ENCODE assay signal across 22 mouse cellular contexts in the genomic region with DNA sequence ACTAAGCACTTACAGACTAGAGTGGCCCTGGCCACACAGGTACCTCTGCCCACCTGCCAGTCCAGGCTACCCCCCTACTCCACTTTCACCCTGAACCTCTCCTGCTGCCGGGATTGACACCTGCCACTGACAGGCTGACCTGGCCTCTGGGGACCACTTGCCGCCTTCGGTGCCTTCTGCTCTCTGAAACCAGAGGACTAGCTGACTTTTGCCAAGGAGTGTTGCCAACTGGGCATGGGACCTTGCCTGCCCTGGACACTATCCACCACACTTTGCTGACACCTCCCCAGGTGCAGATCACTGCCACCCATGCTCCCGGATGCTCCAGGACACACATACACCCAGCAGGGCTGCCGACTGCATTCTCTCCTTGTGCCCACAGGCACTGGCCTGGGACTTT. TPM values are rescaled to one million over a fixed set of nuclear protein-coding genes. Genes with fewer than 3 reads are reported as not detected.
"Had no signal": no experiment of that assay in that cellular context is flagged by ENCODE, and none has a peak within 500 bp of the region (broad histone marks: within the 10 kb centered on the region; RNA-seq: fewer than 3 reads in every experiment).

No protein-coding gene starts in this region.

- DNase-seq: heart, adult 18-20 months; heart, postnatal 10 days; heart, postnatal 4 days; kidney, adult 18-20 months; kidney, adult 8-10 months; kidney, postnatal 10 days; kidney, postnatal 25 days; kidney, postnatal 4 days; liver; liver, embryonic 13.5 days; liver, postnatal 0 days; lung, adult 2 months had no signal

RNA-seq across cellular contexts. Expression of a gene that starts 10.9 kb away (rescaled TPM):
- total RNA-seq: gastrocnemius, postnatal 4 days; granulocyte monocyte progenitor cell, adult 5-6 weeks; heart, adult 18-20 months; heart, adult 8-10 months; heart, postnatal 10 days; heart, postnatal 25 days; heart, postnatal 4 days; layer of hippocampus, adult 2 months; layer of hippocampus, postnatal 10 days; layer of hippocampus, postnatal 25 days; left cerebral cortex, adult 2 months; left cerebral cortex, postnatal 14 days; left cerebral cortex, postnatal 36 days had no signal

RNA-seq across cellular contexts. Expression of a gene that starts 46.4 kb away (rescaled TPM):
- total RNA-seq: granulocyte monocyte progenitor cell, adult 5-6 weeks had no signal

RNA-seq across cellular contexts. Expression of a gene that starts 55.6 kb away (rescaled TPM):
- total RNA-seq: granulocyte monocyte progenitor cell, adult 5-6 weeks had no signal
